14 mouse cellular contexts compared by ENCODE assay signal in the genomic region with DNA sequence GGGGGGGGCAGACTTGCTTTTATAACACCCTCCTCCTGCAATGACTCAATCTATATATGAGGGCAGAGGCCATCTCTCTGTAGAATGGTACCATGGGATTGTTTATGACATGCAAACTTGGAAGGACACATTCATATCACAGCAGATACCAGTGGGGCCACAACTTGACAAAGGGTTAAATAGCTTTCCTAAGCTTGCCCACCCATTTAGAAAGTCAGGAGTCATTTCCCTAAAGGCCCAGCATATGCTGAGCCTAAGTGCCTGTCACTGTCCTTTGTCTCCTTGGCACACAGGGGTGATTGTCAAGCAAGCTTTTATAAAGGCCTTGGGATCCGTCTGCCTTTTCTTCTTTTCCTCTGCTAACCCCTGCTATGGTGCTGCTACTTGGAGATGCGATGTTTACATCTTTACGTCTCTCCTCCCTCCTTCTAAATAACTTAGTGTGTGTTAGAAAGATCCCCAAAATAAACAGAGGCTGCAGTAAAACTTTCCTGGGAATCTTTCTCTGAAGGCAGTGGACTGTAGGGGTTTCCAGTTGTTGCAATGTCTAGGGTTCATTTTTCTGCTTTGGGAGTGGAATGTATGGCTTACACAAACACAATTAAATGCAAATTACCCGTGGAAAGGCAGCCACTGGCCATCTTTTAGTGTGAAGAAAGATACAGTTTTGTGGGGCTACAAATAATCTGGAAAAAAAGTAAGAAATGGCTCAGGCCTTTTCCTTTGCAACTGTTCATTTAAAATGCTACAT.
DNase-seq lines count a peak whose midpoint lies in the region; ATAC-seq and TF ChIP-seq lines count a peak whose summit lies in the region.
"Had no signal": no experiment of that assay in that cellular context is flagged by ENCODE, and none has a peak within 500 bp of the region (broad histone marks: within the 10 kb centered on the region; RNA-seq: fewer than 3 reads in every experiment).

No protein-coding gene starts in this region.

- no peak overlapping the region for H3K4me3 ChIP-seq in kidney, embryonic 15.5 days (replicated peaks)
- H3K4me3 ChIP-seq in embryonic facial prominence, embryonic 11.5 days (ENCODE audit: low read depth, low read length) = no peak overlapping the region
- H3K4me3 ChIP-seq in forebrain, embryonic 16.5 days (replicated peaks; ENCODE audit: low read length) = no peak overlapping the region
- H3K4me3 ChIP-seq in midbrain, embryonic 15.5 days = no peak overlapping the region
- H3K4me3 ChIP-seq in lung, postnatal 0 days (ENCODE audit: low read depth, low read length) = no peak overlapping the region
- H3K4me3 ChIP-seq: gastrocnemius, adult 2 months; left cerebral cortex, adult 2 months; liver, embryonic 13.5 days had no signal

- H3K9ac ChIP-seq in kidney, embryonic 15.5 days = no peak overlapping the region
- no peak overlapping the region for H3K9ac ChIP-seq in embryonic facial prominence, embryonic 11.5 days (replicated peaks; ENCODE audit: low read length)
- H3K9ac ChIP-seq in forebrain, embryonic 16.5 days (replicated peaks; ENCODE audit: low read depth, low read length) = no peak overlapping the region
- no peak overlapping the region for H3K9ac ChIP-seq in midbrain, embryonic 15.5 days
- H3K9ac ChIP-seq in lung, postnatal 0 days (replicated peaks; ENCODE audit: low read depth) = no peak overlapping the region
- H3K9ac ChIP-seq: liver, embryonic 13.5 days had no signal

- H3K4me1 ChIP-seq in kidney, embryonic 15.5 days = peaks cover 34% of the 10 kb centered on the region
- H3K4me1 ChIP-seq in embryonic facial prominence, embryonic 11.5 days (ENCODE audit: control insufficient read depth, insufficient read depth, low read length) = no peaks in the 10 kb centered on the region
- H3K4me1 ChIP-seq in forebrain, embryonic 16.5 days (replicated peaks; ENCODE audit: control insufficient read depth, insufficient read depth, low read length) = peaks cover 30% of the 10 kb centered on the region
- peaks cover 20% of the 10 kb centered on the region for H3K4me1 ChIP-seq in midbrain, embryonic 15.5 days
- no peaks in the 10 kb centered on the region for H3K4me1 ChIP-seq in lung, postnatal 0 days (ENCODE audit: insufficient read depth, low read depth, low read length)
- H3K4me1 ChIP-seq: liver, embryonic 13.5 days had no signal

- WGBS in kidney, embryonic 15.5 days = 18% methylated on average over 4 of the region's 4 CpGs
- WGBS in embryonic facial prominence, embryonic 11.5 days = 11% methylated on average over 4 of the region's 4 CpGs
- 13% methylated on average over 4 of the region's 4 CpGs for WGBS in forebrain, embryonic 16.5 days
- WGBS in midbrain, embryonic 15.5 days = 12% methylated on average over 4 of the region's 4 CpGs
- 39% methylated on average over 4 of the region's 4 CpGs for WGBS in lung, postnatal 0 days

- H3K9me3 ChIP-seq in kidney, embryonic 15.5 days (replicated peaks) = no peaks in the 10 kb centered on the region
- H3K9me3 ChIP-seq in embryonic facial prominence, embryonic 11.5 days (replicated peaks; ENCODE audit: control insufficient read depth, low read length) = no peaks in the 10 kb centered on the region
- H3K9me3 ChIP-seq in forebrain, embryonic 16.5 days (ENCODE audit: control insufficient read depth, low read length) = no peaks in the 10 kb centered on the region
- no peaks in the 10 kb centered on the region for H3K9me3 ChIP-seq in midbrain, embryonic 15.5 days
- H3K9me3 ChIP-seq in lung, postnatal 0 days (ENCODE audit: low read length) = no peaks in the 10 kb centered on the region
- H3K9me3 ChIP-seq: liver, embryonic 13.5 days had no signal

- DNase-seq in kidney, adult 11 months = no peak
- DNase-seq in embryonic facial prominence, embryonic 11.5 days (ENCODE audit: low spot score) = peak; percentile 4
- no peak for DNase-seq in thymus, adult 18-20 months
- DNase-seq in lung, postnatal 0 days (ENCODE audit: low spot score) = no peak
- DNase-seq: adrenal gland, postnatal 14 days; gastrocnemius, adult 2 months; kidney, adult 2 months; liver, embryonic 13.5 days; spleen, adult 18-20 months; thymus, postnatal 14 days had no signal

- ATAC-seq in kidney, embryonic 15.5 days (replicated peaks; ENCODE audit: low FRiP score) = no peak
- ATAC-seq in embryonic facial prominence, embryonic 11.5 days (replicated peaks; ENCODE audit: insufficient number of reproducible peaks, low FRiP score, low TSS enrichment, low read depth) = no peak
- no peak for ATAC-seq in forebrain, embryonic 16.5 days
- ATAC-seq in midbrain, embryonic 15.5 days (replicated peaks) = no peak
- ATAC-seq in lung, postnatal 0 days = no peak

- H3K36me3 ChIP-seq in kidney, embryonic 15.5 days = no peaks in the 10 kb centered on the region
- no peaks in the 10 kb centered on the region for H3K36me3 ChIP-seq in embryonic facial prominence, embryonic 11.5 days (replicated peaks; ENCODE audit: control insufficient read depth, insufficient read depth, low read depth, low read length)
- H3K36me3 ChIP-seq in forebrain, embryonic 16.5 days (ENCODE audit: control insufficient read depth, insufficient read depth) = no peaks in the 10 kb centered on the region
- H3K36me3 ChIP-seq in midbrain, embryonic 15.5 days (replicated peaks) = no peaks in the 10 kb centered on the region
- H3K36me3 ChIP-seq in lung, postnatal 0 days (ENCODE audit: insufficient read depth, low read length) = no peaks in the 10 kb centered on the region
- H3K36me3 ChIP-seq: liver, embryonic 13.5 days had no signal

- TF ChIP-seq EP300 in lung, postnatal 0 days (IDR thresholded peaks at IDR 0.05) = no peak

- TF ChIP-seq CTCF in lung, postnatal 0 days (IDR thresholded peaks at IDR 0.05) = no peak

- peak overlapping the region; percentile 50 for H3K27ac ChIP-seq in kidney, embryonic 15.5 days
- H3K27ac ChIP-seq in embryonic facial prominence, embryonic 11.5 days (replicated peaks; ENCODE audit: low read depth, low read length) = no peak overlapping the region
- H3K27ac ChIP-seq in forebrain, embryonic 16.5 days (ENCODE audit: low read length) = peak overlapping the region; percentile 49
- H3K27ac ChIP-seq in midbrain, embryonic 15.5 days = peak overlapping the region; percentile 2; the same call in 1 of the 2 replicates
- no peak overlapping the region for H3K27ac ChIP-seq in lung, postnatal 0 days (ENCODE audit: low read length)
- H3K27ac ChIP-seq: gastrocnemius, adult 2 months; left cerebral cortex, adult 2 months; liver, embryonic 13.5 days had no signal

- no peak overlapping the region for H3K4me2 ChIP-seq in kidney, embryonic 15.5 days
- H3K4me2 ChIP-seq in embryonic facial prominence, embryonic 11.5 days (ENCODE audit: low read depth, low read length) = no peak overlapping the region
- no peak overlapping the region for H3K4me2 ChIP-seq in forebrain, embryonic 16.5 days (ENCODE audit: low read length)
- no peak overlapping the region for H3K4me2 ChIP-seq in midbrain, embryonic 15.5 days
- H3K4me2 ChIP-seq in lung, postnatal 0 days (replicated peaks; ENCODE audit: low read depth, low read length) = no peak overlapping the region
- H3K4me2 ChIP-seq: liver, embryonic 13.5 days had no signal

- H3K27me3 ChIP-seq in kidney, embryonic 15.5 days = no peaks in the 10 kb centered on the region
- no peaks in the 10 kb centered on the region for H3K27me3 ChIP-seq in embryonic facial prominence, embryonic 11.5 days (ENCODE audit: control insufficient read depth, insufficient read depth, low read length)
- H3K27me3 ChIP-seq in forebrain, embryonic 16.5 days (replicated peaks; ENCODE audit: control insufficient read depth, insufficient read depth, low read length) = no peaks in the 10 kb centered on the region
- 0 out of 2 replicates have a peak, but pooled peaks cover 3% of the 10 kb centered on the region for H3K27me3 ChIP-seq in midbrain, embryonic 15.5 days (replicated peaks)
- H3K27me3 ChIP-seq in lung, postnatal 0 days (replicated peaks; ENCODE audit: insufficient read depth, low read length) = no peaks in the 10 kb centered on the region
- H3K27me3 ChIP-seq: liver, embryonic 13.5 days had no signal

Comparison
In these comparisons a context has a peak if more than half of its experiments do, and no peak if none do; other contexts are left out.
1. H3K27ac ChIP-seq: peak in kidney, embryonic 15.5 days (single experiment), forebrain, embryonic 16.5 days (single experiment) and midbrain, embryonic 15.5 days (single experiment); none in embryonic facial prominence, embryonic 11.5 days (single experiment) and lung, postnatal 0 days (single experiment).